Mouse (Mus musculus): ENCODE results near the gene Tfpt. TPM values are rescaled to one million over a fixed set of nuclear protein-coding genes. Genes with fewer than 3 reads are reported as not detected.
"Not testable (repeated sequence)": the region's sequence is repeated elsewhere in the genome, so short reads cannot be mapped to it uniquely, and the experiment has no call there.

Gene Tfpt
- polyA plus RNA-seq, 1 experiment from 2014 or later: 14.2 TPM

GRCm38 (mm10) chr7:3616389-3617241 is 13.1 kb downstream of the Tfpt start:
- Histone ChIP-seq H3K9me3 (replicated peaks) (no peaks in the 10 kb centered on the region), H3K4me2 (peak overlapping the region; percentile 64), H3K4me3 (peak overlapping the region; percentile 81), H3K4me1 (replicated peaks) (peaks cover 10% of the 10 kb centered on the region), H3K27ac (peak overlapping the region; percentile 78; the same call in 1 of the 2 replicates), H3K27me3 (no peaks in the 10 kb centered on the region), H3K36me3 (peaks cover 25% of the 10 kb centered on the region; the same call in 1 of the 2 replicates), H3K9ac (no peak overlapping the region; the same call in 1 of the 2 replicates)
- WGBS: 44% methylated on average over 6 of the region's 6 CpGs
- ATAC-seq (replicated peaks; ENCODE audit: insufficient number of reproducible peaks, insufficient read depth, low FRiP score, low read depth): no peak

GRCm38 (mm10) chr7:3616057-3616388 is 13.7 kb downstream of the Tfpt start, which contains the start of gene Oscar:
Gene Oscar, minus strand, starts transcription at chr7:3616157.
- no peak within 1 kb of the TSS for H3K9ac ChIP-seq
- ATAC-seq (replicated peaks; ENCODE audit: insufficient number of reproducible peaks, insufficient read depth, low FRiP score, low read depth): no peak
- 70% methylated on average over 4 of the region's 4 CpGs for WGBS

DNA sequence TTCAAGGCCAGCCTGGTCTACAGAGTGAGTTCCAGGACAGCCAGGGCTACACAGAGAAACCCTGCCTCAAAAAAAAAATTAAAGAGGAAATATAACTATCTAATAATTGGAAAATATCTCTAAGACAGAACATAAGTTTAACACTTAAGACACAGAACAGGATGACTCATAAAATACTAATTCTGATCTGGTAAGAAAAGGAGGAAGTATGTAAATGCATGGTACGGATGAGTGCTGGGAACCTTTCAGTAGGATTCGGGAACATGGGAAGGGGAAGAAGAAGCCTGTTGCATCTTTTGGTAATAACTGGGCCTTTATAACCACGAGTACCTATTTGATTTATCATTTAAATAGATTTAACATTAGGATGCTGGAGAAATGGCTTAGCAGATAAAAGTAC is 15.7 kb downstream of the Tfpt start:
- Histone ChIP-seq H3K36me3 (peaks cover 3% of the 10 kb centered on the region; the same call in 1 of the 2 replicates), H3K4me3 (no peak overlapping the region), H3K27ac (no peak overlapping the region), H3K27me3 (no peaks in the 10 kb centered on the region), H3K4me2 (no peak overlapping the region), H3K4me1 (replicated peaks) (peaks cover 13% of the 10 kb centered on the region), H3K9ac (no peak overlapping the region), H3K9me3 (replicated peaks) (no peaks in the 10 kb centered on the region)
- 74% methylated on average over 3 of the region's 3 CpGs for WGBS
- no peak for ATAC-seq (replicated peaks; ENCODE audit: insufficient number of reproducible peaks, insufficient read depth, low FRiP score, low read depth)

More at GRCm38 (mm10) chr7:3616057-3616388, 13.7 kb downstream of the Tfpt start, which contains the start of gene Oscar:
- Histone ChIP-seq H3K27me3 (no peaks in the 10 kb centered on the region), H3K9me3 (replicated peaks) (no peaks in the 10 kb centered on the region), H3K4me2 (peak within 1 kb of the TSS; percentile 64), H3K27ac (0 out of 2 replicates have a peak within 1 kb of the TSS, but pooled peaks have one; percentile 78), H3K36me3 (peaks cover 23% of the 10 kb centered on the region; the same call in 1 of the 2 replicates), H3K4me1 (replicated peaks) (peaks cover 10% of the 10 kb centered on the region), H3K4me3 (peak within 1 kb of the TSS; percentile 81)

- 0 out of 2 replicates have a peak, but pooled peaks cover 6% of the 10 kb centered on the region for H3K4me1 ChIP-seq (replicated peaks)
- H3K9ac ChIP-seq: no peak overlapping the region
- no peak overlapping the region for H3K4me3 ChIP-seq
- 0 out of 2 replicates have a peak, but pooled peaks have one; percentile 13 for ATAC-seq (replicated peaks; ENCODE audit: insufficient number of reproducible peaks, insufficient read depth, low FRiP score, low read depth)
- no peak overlapping the region for H3K4me2 ChIP-seq
- H3K27ac ChIP-seq: no peak overlapping the region
- 81% methylated on average over 13 of the region's 13 CpGs for WGBS
- H3K36me3 ChIP-seq: no peaks in the 10 kb centered on the region
- H3K9me3 ChIP-seq (replicated peaks): no peaks in the 10 kb centered on the region
- no peaks in the 10 kb centered on the region for H3K27me3 ChIP-seq
Observed at GRCm38 (mm10) chr7:3611006-3611405, 18.7 kb downstream of the Tfpt start.

DNA sequence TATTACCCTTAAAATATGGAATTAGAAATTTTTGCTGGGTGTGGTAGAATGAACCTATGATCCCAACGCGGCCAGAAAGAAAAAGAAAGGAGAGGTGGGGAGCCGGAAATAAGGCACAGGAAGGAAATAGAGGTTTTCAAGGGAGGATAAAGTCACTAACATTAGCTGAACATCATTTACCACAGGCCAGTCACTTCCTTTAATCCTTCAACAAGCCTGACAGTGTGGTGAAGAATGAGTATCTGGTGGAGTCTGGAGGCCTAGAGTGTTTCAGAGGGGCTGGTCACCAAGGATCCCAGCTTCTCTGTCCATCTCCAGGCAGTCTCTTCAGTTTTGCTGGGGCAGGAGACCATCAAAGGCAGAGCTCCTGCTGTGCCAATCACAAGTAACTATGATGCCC is 19.3 kb downstream of the Tfpt start:
- Histone ChIP-seq H3K36me3 (no peaks in the 10 kb centered on the region), H3K9me3 (replicated peaks) (no peaks in the 10 kb centered on the region), H3K4me1 (replicated peaks) (0 out of 2 replicates have a peak, but pooled peaks cover 6% of the 10 kb centered on the region), H3K4me2 (no peak overlapping the region), H3K9ac (no peak overlapping the region), H3K4me3 (no peak overlapping the region), H3K27me3 (no peaks in the 10 kb centered on the region), H3K27ac (no peak overlapping the region)
- no peak for ATAC-seq (replicated peaks; ENCODE audit: insufficient number of reproducible peaks, insufficient read depth, low FRiP score, low read depth)
- 85% methylated on average over 3 of the region's 3 CpGs for WGBS

- H3K9me3 ChIP-seq (replicated peaks): no peaks in the 10 kb centered on the region
- peak overlapping the region; percentile 12; the same call in 1 of the 2 replicates for H3K27ac ChIP-seq
- no peaks in the 10 kb centered on the region for H3K36me3 ChIP-seq
- 43% methylated on average over 3 of the region's 3 CpGs for WGBS
- H3K4me2 ChIP-seq: no peak overlapping the region
- no peak overlapping the region for H3K4me3 ChIP-seq
- H3K27me3 ChIP-seq: no peaks in the 10 kb centered on the region
- H3K4me1 ChIP-seq (replicated peaks): 0 out of 2 replicates have a peak, but pooled peaks cover 6% of the 10 kb centered on the region
- no peak for ATAC-seq (replicated peaks; ENCODE audit: insufficient number of reproducible peaks, insufficient read depth, low FRiP score, low read depth)
- H3K9ac ChIP-seq: no peak overlapping the region
Observed at GRCm38 (mm10) chr7:3609082-3609481, 20.6 kb downstream of the Tfpt start.

DNA sequence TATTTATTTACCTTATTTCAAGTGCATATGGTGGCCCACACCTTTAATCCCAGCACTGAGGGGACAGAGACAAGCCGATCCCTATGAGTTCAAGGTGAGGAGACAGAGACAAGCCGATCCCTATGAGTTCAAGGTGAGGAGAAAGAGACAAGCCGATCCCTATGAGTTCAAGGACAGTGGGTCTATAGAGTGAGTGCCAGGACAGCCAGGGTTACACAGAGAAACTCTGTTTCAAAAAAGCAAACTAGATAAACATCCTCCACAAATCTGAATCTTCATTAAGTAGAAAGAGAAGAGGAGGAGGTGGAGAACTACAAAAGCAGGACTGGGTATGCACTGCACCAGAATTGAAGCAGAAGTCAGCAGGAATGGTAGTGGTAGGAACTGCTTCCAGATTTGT is 21.1 kb downstream of the Tfpt start:
- Histone ChIP-seq H3K4me3 (no peak overlapping the region), H3K27ac (peak overlapping the region; percentile 12; the same call in 1 of the 2 replicates), H3K9ac (no peak overlapping the region), H3K36me3 (no peaks in the 10 kb centered on the region), H3K4me1 (replicated peaks) (0 out of 2 replicates have a peak, but pooled peaks cover 6% of the 10 kb centered on the region), H3K9me3 (replicated peaks) (no peaks in the 10 kb centered on the region), H3K27me3 (no peaks in the 10 kb centered on the region), H3K4me2 (no peak overlapping the region)
- no peak for ATAC-seq (replicated peaks; ENCODE audit: insufficient number of reproducible peaks, insufficient read depth, low FRiP score, low read depth)
- 85% methylated on average over 3 of the region's 3 CpGs for WGBS

GRCm38 (mm10) chr7:3607391-3607790 is 22.3 kb downstream of the Tfpt start:
- Histone ChIP-seq H3K36me3 (no peaks in the 10 kb centered on the region), H3K4me2 (no peak overlapping the region), H3K27ac (no peak overlapping the region), H3K4me3 (no peak overlapping the region), H3K9me3 (replicated peaks) (no peaks in the 10 kb centered on the region), H3K27me3 (no peaks in the 10 kb centered on the region), H3K9ac (no peak overlapping the region), H3K4me1 (replicated peaks) (0 out of 2 replicates have a peak, but pooled peaks cover 6% of the 10 kb centered on the region)
- 82% methylated on average over 6 of the region's 6 CpGs for WGBS
- no peak for ATAC-seq (replicated peaks; ENCODE audit: insufficient number of reproducible peaks, insufficient read depth, low FRiP score, low read depth)

DNA sequence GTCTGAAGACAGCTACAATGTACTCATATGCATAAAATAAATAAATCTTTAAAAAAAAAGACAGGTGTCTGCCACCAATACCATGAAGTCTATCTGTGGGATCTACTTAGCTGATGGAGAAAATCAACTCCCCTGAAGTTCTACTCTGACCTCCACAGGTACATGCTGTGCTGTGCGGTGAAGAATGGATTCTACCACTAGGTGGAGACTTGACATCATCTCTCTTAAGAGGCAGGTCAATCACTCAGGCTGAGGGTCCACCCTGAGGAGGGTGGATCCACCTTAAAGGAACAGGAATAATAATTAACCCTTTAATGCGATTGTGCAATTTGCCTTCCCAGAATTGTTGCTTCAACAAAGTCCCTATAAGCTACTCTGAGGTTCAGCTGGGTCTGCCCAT is 22.9 kb downstream of the Tfpt start:
- H3K36me3 ChIP-seq: no peaks in the 10 kb centered on the region
- 0 out of 2 replicates have a peak, but pooled peaks cover 6% of the 10 kb centered on the region for H3K4me1 ChIP-seq (replicated peaks)
- H3K4me2 ChIP-seq: no peak overlapping the region
- H3K27ac ChIP-seq: no peak overlapping the region
- no peaks in the 10 kb centered on the region for H3K27me3 ChIP-seq
- peak; percentile 59; the same call in 1 of the 2 replicates for ATAC-seq (replicated peaks; ENCODE audit: insufficient number of reproducible peaks, insufficient read depth, low FRiP score, low read depth)
- H3K4me3 ChIP-seq: no peak overlapping the region
- H3K9ac ChIP-seq: no peak overlapping the region
- H3K9me3 ChIP-seq (replicated peaks): no peaks in the 10 kb centered on the region
- WGBS: 15% methylated on average over 2 of the region's 2 CpGs

- H3K36me3 ChIP-seq: no peaks in the 10 kb centered on the region
- 10% methylated on average over 4 of the region's 4 CpGs for WGBS
- H3K9me3 ChIP-seq (replicated peaks): no peaks in the 10 kb centered on the region
- H3K4me1 ChIP-seq (replicated peaks): no peaks in the 10 kb centered on the region
- no peak overlapping the region for H3K27ac ChIP-seq
- H3K4me2 ChIP-seq: no peak overlapping the region
- H3K27me3 ChIP-seq: no peaks in the 10 kb centered on the region
- no peak overlapping the region for H3K4me3 ChIP-seq
- ATAC-seq (replicated peaks; ENCODE audit: insufficient number of reproducible peaks, insufficient read depth, low FRiP score, low read depth): no peak
- H3K9ac ChIP-seq: no peak overlapping the region
Observed at GRCm38 (mm10) chr7:3601119-3601518, 28.6 kb downstream of the Tfpt start.

GRCm38 (mm10) chr7:3597755-3598154 is 32.0 kb downstream of the Tfpt start:
- 57% methylated on average over 1 of the region's 1 CpGs for WGBS
- not testable (repeated sequence) for ATAC-seq (replicated peaks; ENCODE audit: insufficient number of reproducible peaks, insufficient read depth, low FRiP score, low read depth); H3K4me1 ChIP-seq (replicated peaks); H3K36me3 ChIP-seq; H3K27me3 ChIP-seq; H3K9me3 ChIP-seq (replicated peaks); H3K4me3 ChIP-seq; H3K4me2 ChIP-seq; H3K27ac ChIP-seq; H3K9ac ChIP-seq
